Mouse (Mus musculus) gastrocnemius, postnatal 4 days (tissue): Measurements from ENCODE around the gene Dhcr7. TPM values are rescaled to one million over a fixed set of nuclear protein-coding genes. Genes with fewer than 3 reads are reported as not detected.
A peak's percentile ranks its signal among the peaks of the same experiment; 100 is the strongest.

Experiments
- DNase-seq, 2 experiments: peaks; one replicate each; pipeline ENCODE4 v3.0.0; 2021 to 2022; ENCODE audit warnings: low spot score in 2 of 2, mixed read lengths in 2 of 2
- long read RNA-seq, 2 experiments: library from polyadenylated mRNA; stranded (forward); transcript quantifications; one replicate each; pipeline ENCODE4 v2.0.0; 2021
- total RNA-seq, 2 experiments: library from RNA; stranded (reverse); gene quantifications; 2 replicates each; pipeline ENCODE4 v1.2.3; 2021

The Dhcr7 gene
- total RNA-seq = 10 to 100 TPM; 16.7 to 18.6 TPM
- long read RNA-seq, experiment 1, partial matches to known transcripts = 30 of 37 reads
- long read RNA-seq, experiment 1, other reads (novel, unspliced or antisense) = 6 of 37 reads
- long read RNA-seq, experiment 2, partial matches to known transcripts = 25 of 28 reads
- long read RNA-seq, experiment 2, other reads (novel, unspliced or antisense) = 3 of 28 reads

- peak; percentile 99 for DNase-seq
These were observed at the start of gene Dhcr7, which contains the start of gene Nadsyn1 for GRCm38 (mm10) chr7:143822375-143823265. Gene Dhcr7, plus strand, starts transcription at chr7:143823145. Gene Nadsyn1, minus strand, starts transcription at chr7:143822849.

- no peak for DNase-seq
These were observed 46.8 kb upstream of the Dhcr7 start for GRCm38 (mm10) chr7:143776137-143776536.

- DNase-seq = no peak
These were observed 45.6 kb upstream of the Dhcr7 start for GRCm38 (mm10) chr7:143777375-143777774.

- no peak for DNase-seq
These were observed 39.5 kb upstream of the Dhcr7 start for GRCm38 (mm10) chr7:143783378-143783995.

- peak; percentile 77 to 87 for DNase-seq
These were observed 38.7 kb upstream of the Dhcr7 start, which contains the start of gene Mrgpre for GRCm38 (mm10) chr7:143783996-143784829. Gene Mrgpre, minus strand, starts transcription at chr7:143784500.

- DNase-seq = no peak
These were observed 30.5 kb upstream of the Dhcr7 start for GRCm38 (mm10) chr7:143792336-143792985.

GRCm38 (mm10) chr7:143793121-143793520 lies 29.8 kb upstream of the Dhcr7 start:
- DNase-seq = no peak

- DNase-seq = no peak
These were observed 24.2 kb upstream of the Dhcr7 start for GRCm38 (mm10) chr7:143798783-143799182.

GRCm38 (mm10) chr7:143800770-143801169 lies 22.2 kb upstream of the Dhcr7 start:
- no peak for DNase-seq

- no peak for DNase-seq
These were observed 21.5 kb upstream of the Dhcr7 start for GRCm38 (mm10) chr7:143801195-143802065.

GRCm38 (mm10) chr7:143805199-143805624 lies 17.7 kb upstream of the Dhcr7 start:
- no peak for DNase-seq

- no peak for DNase-seq
These were observed 14.0 kb upstream of the Dhcr7 start for GRCm38 (mm10) chr7:143808909-143809308.

- no peak for DNase-seq
These were observed 3.7 kb upstream of the Dhcr7 start for GRCm38 (mm10) chr7:143819201-143819600.

- no peak for DNase-seq
These were observed 1.7 kb upstream of the Dhcr7 start for GRCm38 (mm10) chr7:143821241-143821640.

- no peak for DNase-seq
These were observed 291 bp downstream of the Dhcr7 start for GRCm38 (mm10) chr7:143823266-143823605.

GRCm38 (mm10) chr7:143826985-143827384 lies 4.0 kb downstream of the Dhcr7 start:
- DNase-seq = no peak

GRCm38 (mm10) chr7:143829504-143830331 lies 6.8 kb downstream of the Dhcr7 start:
- peak; percentile 84 to 93 for DNase-seq

GRCm38 (mm10) chr7:143830399-143830798 lies 7.5 kb downstream of the Dhcr7 start:
- no peak for DNase-seq

GRCm38 (mm10) chr7:143832196-143832595 lies 9.3 kb downstream of the Dhcr7 start:
- DNase-seq = no peak
